Mouse (Mus musculus) CH12.LX (cell line): ENCODE measurements around the gene Mical3. TPM values are rescaled to one million over a fixed set of nuclear protein-coding genes. Genes with fewer than 3 reads are reported as not detected.

Source experiments
- DNase-seq: peaks from one replicate; pipeline ENCODE4 v3.0.0-alpha.2; 2013; ENCODE audit errors: extremely low read depth
- H3K27ac ChIP-seq: 2 replicates; pipeline ENCODE4 v1.5.1; 2012; ENCODE audit warnings: low read depth, mild to moderate bottlenecking, control low read depth, moderate library complexity; ENCODE audit not compliant: insufficient read depth
- H3K27me3 ChIP-seq: replicated peaks from 2 replicates; pipeline ENCODE3; 2012; ENCODE audit warnings: inconsistent platforms
- H3K36me3 ChIP-seq, 2 experiments: replicated peaks in 1 of 2; 2 replicates each; pipeline versions ENCODE3 to v1.6.1; 2012; ENCODE audit warnings: inconsistent platforms in 1 of 2, low read length in 1 of 2, mild to moderate bottlenecking in 1 of 2, mixed read lengths in 1 of 2, moderate library complexity in 1 of 2; ENCODE audit not compliant: control insufficient read depth in 1 of 2, insufficient read depth in 1 of 2
- H3K4me1 ChIP-seq, 2 experiments: 2 replicates each; pipeline ENCODE4 v1.6.1; 2012; ENCODE audit warnings: inconsistent platforms in 1 of 2, moderate library complexity in 1 of 2; ENCODE audit not compliant: insufficient read depth in 2 of 2, control insufficient read depth in 1 of 2
- H3K4me2 ChIP-seq: 2 replicates; pipeline ENCODE4 v1.6.1; 2012; ENCODE audit warnings: low read depth, mild to moderate bottlenecking, control low read depth; ENCODE audit not compliant: poor library complexity, insufficient read depth, severe bottlenecking
- H3K4me3 ChIP-seq, 3 experiments: fragments of 150-350 bp in 1 of 3; sonication (generic) in 1 of 3; replicated peaks in 1 of 3; 2 replicates each; pipeline versions ENCODE3 to v1.5.1; 2011 to 2012; ENCODE audit warnings: low read depth in 2 of 3, low read length in 2 of 3, mild to moderate bottlenecking in 2 of 3, moderate library complexity in 2 of 3, control low read depth in 1 of 3, improper control_type of control experiment in 1 of 3, inconsistent platforms in 1 of 3, mixed read lengths in 1 of 3; ENCODE audit not compliant: poor library complexity in 1 of 3
- H3K79me2 ChIP-seq: replicated peaks from 2 replicates; pipeline ENCODE4 v1.6.1; 2012; ENCODE audit warnings: mild to moderate bottlenecking, moderate library complexity; ENCODE audit not compliant: control insufficient read depth, poor library complexity, insufficient read depth, severe bottlenecking; ENCODE audit errors: extremely low read depth
- H3K9ac ChIP-seq: 2 replicates; pipeline ENCODE4 v1.6.1; 2012; ENCODE audit warnings: low read depth, mild to moderate bottlenecking, control low read depth, moderate library complexity; ENCODE audit not compliant: insufficient read depth
- H3K9me3 ChIP-seq: replicated peaks from 2 replicates; pipeline ENCODE3; 2012; ENCODE audit warnings: low read length, inconsistent platforms, mixed read lengths
- BHLHE40 ChIP-seq: IDR thresholded peaks from 2 replicates; pipeline ENCODE4 v1.6.1; 2011; ENCODE audit warnings: mild to moderate bottlenecking, low read depth, low read length, improper control_type of control experiment
- CHD1 ChIP-seq: IDR thresholded peaks from 2 replicates; pipeline ENCODE4 v1.6.1; 2012; ENCODE audit warnings: low read depth, low read length, improper control_type of control experiment, inconsistent platforms
- E2F4 ChIP-seq: IDR thresholded peaks from 2 replicates; pipeline ENCODE4 v1.6.1; 2011; ENCODE audit warnings: low read depth, low read length, improper control_type of control experiment; ENCODE audit not compliant: insufficient replicate concordance
- EP300 ChIP-seq: IDR thresholded peaks from 2 replicates; pipeline ENCODE4 v1.6.1; 2011; ENCODE audit warnings: low read length, improper control_type of control experiment
- ETS1 ChIP-seq: conservative IDR thresholded peaks from 2 replicates; pipeline ENCODE4 v1.6.1; 2012; ENCODE audit warnings: low read depth, mild to moderate bottlenecking, inconsistent platforms, low read length, improper control_type of control experiment, moderate library complexity
- GABPA ChIP-seq: IDR thresholded peaks from 2 replicates; pipeline ENCODE4 v1.6.1; 2012; ENCODE audit warnings: low read depth, low read length, improper control_type of control experiment, inconsistent platforms; ENCODE audit not compliant: insufficient replicate concordance
- HCFC1 ChIP-seq: IDR thresholded peaks from 2 replicates; pipeline ENCODE4 v1.6.1; 2012; ENCODE audit warnings: low read depth, mild to moderate bottlenecking, inconsistent platforms, low read length, improper control_type of control experiment
- IRF4 ChIP-seq: IDR thresholded peaks from 2 replicates; pipeline ENCODE4 v1.6.1; 2014; ENCODE audit warnings: low read depth, mild to moderate bottlenecking, inconsistent platforms, low read length, improper control_type of control experiment
- JUN ChIP-seq: IDR thresholded peaks from 2 replicates; pipeline ENCODE4 v1.6.1; 2011; ENCODE audit warnings: low read depth, mild to moderate bottlenecking, low read length, improper control_type of control experiment, moderate library complexity; ENCODE audit not compliant: insufficient read depth
- MAFK ChIP-seq: IDR thresholded peaks from 2 replicates; pipeline ENCODE4 v1.6.1; 2011; ENCODE audit warnings: low read length, improper control_type of control experiment; ENCODE audit not compliant: insufficient replicate concordance
- MAX ChIP-seq: IDR thresholded peaks from 2 replicates; pipeline ENCODE4 v1.6.1; 2011; ENCODE audit warnings: low read length, improper control_type of control experiment
- MXI1 ChIP-seq: IDR thresholded peaks from 2 replicates; pipeline ENCODE4 v1.6.1; 2011; ENCODE audit warnings: mild to moderate bottlenecking, low read depth, low read length, improper control_type of control experiment
- MYC ChIP-seq: IDR thresholded peaks from 2 replicates; pipeline ENCODE4 v1.6.1; 2011; ENCODE audit warnings: low read depth, mild to moderate bottlenecking, improper control_type of control experiment, low read length
- POLR2AphosphoS2 ChIP-seq: IDR thresholded peaks from 2 replicates; pipeline ENCODE4 v1.6.1; 2011; ENCODE audit warnings: low read depth, low read length, improper control_type of control experiment
- RCOR1 ChIP-seq: conservative IDR thresholded peaks from 2 replicates; pipeline ENCODE4 v1.6.1; 2012; ENCODE audit warnings: low read depth, mild to moderate bottlenecking, inconsistent platforms, low read length, improper control_type of control experiment
- TBP ChIP-seq: conservative IDR thresholded peaks from 2 replicates; pipeline ENCODE4 v1.6.1; 2011; ENCODE audit warnings: low read depth, low read length, improper control_type of control experiment
- TCF12 ChIP-seq: IDR thresholded peaks from 2 replicates; pipeline ENCODE4 v1.6.1; 2014; ENCODE audit warnings: low read depth, mild to moderate bottlenecking, inconsistent platforms, low read length, improper control_type of control experiment
- UBTF ChIP-seq: IDR thresholded peaks from 2 replicates; pipeline ENCODE4 v1.6.1; 2012; ENCODE audit warnings: low read depth, mild to moderate bottlenecking, inconsistent platforms, low read length, improper control_type of control experiment, moderate library complexity
- USF2 ChIP-seq: conservative IDR thresholded peaks from 2 replicates; pipeline ENCODE4 v1.6.1; 2011; ENCODE audit warnings: low read depth, low read length, improper control_type of control experiment
- ZKSCAN1 ChIP-seq: IDR thresholded peaks from 2 replicates; pipeline ENCODE4 v1.6.1; 2012; ENCODE audit warnings: low read depth, inconsistent platforms, low read length, improper control_type of control experiment, borderline replicate concordance
- dilution Hi-C: fragments of 300-500 bp; cut with MboI; formaldehyde crosslinking; loops from 2 replicates; pipeline ENCODE4 v1.14.3; 2020; ENCODE audit warnings: low sequenced_read_pairs; ENCODE audit not compliant: extremely low pct_unique_long_range_greater_than_20kb, extremely low pct_ligation_motif_present
- in situ Hi-C: fragments of 300-500 bp; cut with MboI; formaldehyde crosslinking; loops from 3 replicates; pipeline ENCODE4 v1.14.3; 2019; ENCODE audit warnings: low sequenced_read_pairs, low pct_ligation_motif_present, low pct_unique_long_range_greater_than_20kb, mixed read lengths
- polyA plus RNA-seq: library from polyadenylated mRNA; unstranded; fragments of >175 nt; gene quantifications from 2 replicates; pipeline ENCODE4 v1.2.1, GENCODE M21; 2012; ENCODE audit warnings: low read depth; ENCODE audit not compliant: insufficient read length
- total RNA-seq, 2 experiments: library from RNA; depleted of rRNA; stranded (reverse); fragments of 300-350 nt in 1 of 2; fragments of >200 nt in 1 of 2; gene quantifications; 2 replicates each; pipeline ENCODE4 v1.2.3; 2012 to 2014

Mical3 gene
- total and polyA plus RNA-seq, 3 experiments = 10.2 to 56.3 (median 26.8) TPM

DNA sequence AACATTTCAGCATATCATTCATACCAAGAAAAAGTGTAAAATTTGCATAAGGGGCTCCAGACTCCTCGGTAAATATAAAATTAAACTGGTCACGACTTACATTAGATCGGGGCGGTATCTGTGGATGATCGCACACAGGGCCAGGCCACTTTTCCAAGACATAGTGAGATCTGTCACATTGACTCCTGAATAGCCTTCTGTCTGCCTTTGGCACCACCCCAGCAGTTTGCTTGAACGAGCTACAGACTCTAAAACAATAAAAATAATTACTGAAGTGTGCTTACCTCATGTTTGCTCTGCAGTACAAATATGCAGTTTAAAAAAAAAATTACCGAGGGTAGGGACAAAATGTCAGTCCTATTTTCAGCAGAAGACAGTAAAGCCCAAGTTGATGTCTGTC is 103.9 kb downstream of the Mical3 start:
- in situ Hi-C loops (no loop called here), dilution Hi-C loops (no loop called here)
- peaks cover 60 to 97% of the 10 kb centered on the region in 2 experiments for H3K36me3 ChIP-seq
- no peak overlapping the region for H3K9ac ChIP-seq
- no peak overlapping the region for H3K4me3 ChIP-seq
- DNase-seq = no peak
- no peak overlapping the region for H3K4me2 ChIP-seq
- H3K4me1 ChIP-seq = peaks cover 0 to 24% of the 10 kb centered on the region in 2 experiments; a peak in 2 of 4 replicates
- H3K27ac ChIP-seq = no peak overlapping the region
- H3K27me3 ChIP-seq = no peaks in the 10 kb centered on the region
- H3K79me2 ChIP-seq = no peaks in the 10 kb centered on the region
- H3K9me3 ChIP-seq = no peaks in the 10 kb centered on the region
- no peak for TF ChIP-seq GABPA
- TF ChIP-seq ZKSCAN1 = no peak
- no peak for TF ChIP-seq CHD1
- no peak for TF ChIP-seq E2F4
- no peak for TF ChIP-seq MAX
- no peak for TF ChIP-seq TBP
- TF ChIP-seq UBTF = no peak
- TF ChIP-seq POLR2AphosphoS2 = no peak
- TF ChIP-seq MXI1 = no peak
- TF ChIP-seq JUN = no peak
- TF ChIP-seq MYC = no peak
- no peak for TF ChIP-seq BHLHE40
- no peak for TF ChIP-seq IRF4
- TF ChIP-seq RCOR1 = no peak
- TF ChIP-seq MAFK = no peak
- TF ChIP-seq HCFC1 = no peak
- TF ChIP-seq USF2 = no peak
- no peak for TF ChIP-seq ETS1
- TF ChIP-seq EP300 = no peak

DNA sequence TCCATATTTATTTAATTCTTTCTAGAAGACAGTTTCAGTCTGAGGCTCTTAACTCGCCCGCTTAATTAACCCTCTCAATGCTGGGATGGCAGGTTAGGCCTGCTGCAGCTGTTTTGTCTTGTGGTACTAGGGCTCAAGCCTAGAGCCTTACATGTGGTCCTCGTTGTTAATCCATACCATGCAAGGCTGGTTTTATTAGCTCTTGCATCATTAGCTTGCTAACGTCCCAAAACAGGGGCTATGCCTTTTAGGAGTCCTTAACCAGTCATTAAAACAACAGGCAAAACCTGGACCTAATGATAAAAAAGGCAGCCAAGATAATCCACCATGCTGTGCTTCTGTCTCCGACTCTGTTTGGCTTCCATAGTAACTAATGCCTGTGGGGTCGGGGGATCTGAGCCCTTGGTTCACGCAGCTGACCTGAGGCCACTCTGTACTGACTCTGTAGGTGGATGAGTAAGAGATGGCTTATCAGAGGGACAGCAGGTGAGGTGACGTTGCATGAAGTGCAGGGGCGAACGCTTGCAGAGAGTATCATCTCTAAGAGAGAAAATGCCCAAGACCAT is 104.7 kb downstream of the Mical3 start:
- Histone ChIP-seq H3K9ac (no peak overlapping the region), H3K27me3 (no peaks in the 10 kb centered on the region), H3K36me3 (peaks cover 62 to 97% of the 10 kb centered on the region in 2 experiments), H3K4me2 (no peak overlapping the region), H3K4me1 (peaks cover 0 to 24% of the 10 kb centered on the region in 2 experiments; a peak in 2 of 4 replicates), H3K9me3 (no peaks in the 10 kb centered on the region), H3K27ac (no peak overlapping the region), H3K4me3 (no peak overlapping the region), H3K79me2 (no peaks in the 10 kb centered on the region)
- no peak for DNase-seq
- dilution Hi-C loops = no loop called here
- TF ChIP-seq ETS1 = no peak
- TF ChIP-seq IRF4 = no peak
- no peak for TF ChIP-seq TCF12
- no peak for TF ChIP-seq E2F4
- no peak for TF ChIP-seq HCFC1
- no peak for TF ChIP-seq RCOR1
- in situ Hi-C loops = no loop called here
